Mouse (Mus musculus) gastrocnemius, postnatal 36 days (tissue): ENCODE results near the gene Tex9. TPM values are rescaled to one million over a fixed set of nuclear protein-coding genes. Genes with fewer than 3 reads are reported as not detected.
"Not testable (repeated sequence)": the region's sequence is repeated elsewhere in the genome, so short reads cannot be mapped to it uniquely, and the experiment has no call there.

Source experiments
- DNase-seq, 2 experiments: peaks; one replicate each; pipeline ENCODE4 v3.0.0; 2022
- intact Hi-C: fragments of 180-260 bp; cut with DNase I; formaldehyde crosslinking; loops from one replicate; pipeline ENCODE4 v1.15.1; 2025
- microRNA-seq, 2 experiments: library from miRNA; unstranded; fragments of <30 nt; microRNA quantifications; one replicate each; pipeline ENCODE4 v1.2.0; 2021
- total RNA-seq, 2 experiments: library from RNA; stranded (reverse); gene quantifications; 2 replicates each; pipeline ENCODE4 v1.2.3; 2021

The Tex9 gene
- total RNA-seq, 2 experiments from 2014 or later = 1.1 to 1.9 TPM

DNA sequence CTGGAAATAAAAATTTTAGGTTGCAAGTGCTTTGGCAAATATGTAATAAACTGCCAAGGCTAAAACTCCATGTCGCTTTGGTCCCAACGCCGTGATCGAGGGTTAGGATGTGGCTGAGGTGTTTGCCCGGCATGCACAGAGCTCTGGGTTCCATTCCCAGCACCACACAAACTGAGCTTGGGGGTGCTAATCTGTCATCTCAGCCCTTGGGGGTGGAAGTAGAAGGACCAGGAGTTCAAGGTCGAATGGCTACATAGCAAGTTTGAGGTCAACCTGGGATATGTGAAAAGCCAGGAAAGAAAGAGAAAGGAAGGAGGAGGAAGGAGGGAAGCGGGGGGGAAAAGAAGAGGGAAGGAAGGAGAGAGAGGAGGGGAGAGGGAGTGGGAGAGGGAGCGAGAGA lies 87.6 kb downstream of the Tex9 start:
- no peak for DNase-seq
- intact Hi-C loops = no loop called here

DNA sequence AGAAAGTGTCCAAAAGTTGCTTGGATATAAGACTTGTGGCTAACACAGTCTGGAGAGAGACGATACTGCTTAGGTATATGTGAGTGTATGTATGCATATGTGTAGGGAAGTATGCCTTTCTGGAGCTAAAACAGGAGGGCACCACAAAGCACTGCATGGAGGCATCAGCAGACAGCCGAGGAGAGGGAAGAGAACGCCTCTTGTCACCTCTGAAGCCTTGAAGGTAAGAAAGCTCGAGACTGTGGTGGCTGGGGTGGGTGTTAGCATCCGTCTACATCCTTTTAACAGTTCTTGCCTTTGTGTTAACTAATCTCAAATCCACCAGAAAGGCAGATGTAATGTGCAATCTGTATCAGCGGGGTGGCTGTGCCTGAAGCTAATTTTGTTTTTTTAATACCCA lies 88.6 kb downstream of the Tex9 start:
- intact Hi-C loops = no loop called here
- DNase-seq = no peak

DNA sequence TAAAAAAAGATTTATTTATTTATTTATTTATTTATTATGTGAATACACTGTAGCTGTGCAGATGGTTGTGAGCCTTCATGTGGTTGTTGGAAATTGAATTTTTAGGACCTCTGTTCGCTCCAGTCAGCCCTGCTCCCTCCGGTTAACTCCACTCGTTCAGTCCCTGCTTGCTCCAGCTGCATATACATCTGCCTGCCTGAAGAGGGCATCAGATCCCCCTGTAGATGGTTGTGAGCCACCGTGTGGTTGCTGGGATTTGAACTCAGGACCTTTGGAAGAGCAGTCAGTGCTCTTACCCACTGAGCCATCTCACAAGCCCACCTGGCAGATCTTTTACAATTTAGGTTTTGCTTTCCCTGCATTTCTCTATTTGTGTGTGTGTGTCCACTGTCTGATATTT lies 90.2 kb downstream of the Tex9 start:
- intact Hi-C loops, DNase-seq: not testable (repeated sequence)

Small RNAs within 50 kb of the gene (microRNA-seq; reads per million reads assigned to microRNA genes)
- gene Gm28010 = 0 reads per million in 2 experiments

Other genes starting within 250 kb of the Tex9 start
- gene Zfp280d, start 217.4 kb downstream of the Tex9 start, total RNA-seq = 10 to 100 TPM; 12.2 to 16.0 TPM
- under 1 TPM; 0.10 to 0.31 TPM for gene Mns1, start 54.2 kb downstream of the Tex9 start, total RNA-seq
- 10 to 100 TPM; 19.2 to 19.9 TPM for gene Rfx7, start 40.0 kb upstream of the Tex9 start, total RNA-seq
- 100 to 1,000 TPM; 250 to 283 TPM for gene Nedd4, start 170.1 kb upstream of the Tex9 start, total RNA-seq